Mouse (Mus musculus) gastrocnemius, postnatal 10 days (tissue): ENCODE data around the gene Spats2l. TPM values are rescaled to one million over a fixed set of nuclear protein-coding genes. Genes with fewer than 3 reads are reported as not detected.

Experiments used
- DNase-seq: peaks from one replicate; pipeline ENCODE4 v3.0.0; 2021; ENCODE audit warnings: mixed read lengths
- total RNA-seq, 2 experiments: library from RNA; stranded (reverse); gene quantifications; 2 replicates each; pipeline ENCODE4 v1.2.3; 2021

Spats2l gene
- total RNA-seq, 2 experiments from 2014 or later, result 31.3 to 40.4 TPM

GRCm38 (mm10) chr1:57971588-57971987, 197.6 kb downstream of the Spats2l start:
- DNase-seq, result no peak

- no peak for DNase-seq
Observed at GRCm38 (mm10) chr1:57976860-57977259, 202.9 kb downstream of the Spats2l start.

GRCm38 (mm10) chr1:57989052-57989600, 215.2 kb downstream of the Spats2l start:
- DNase-seq, result peak; percentile 5

- no peak for DNase-seq
Observed at GRCm38 (mm10) chr1:57991277-57991676, 217.3 kb downstream of the Spats2l start.

- DNase-seq, result peak; percentile 93
Observed at GRCm38 (mm10) chr1:57995432-57996132, 221.6 kb downstream of the Spats2l start, which contains the start of gene Sgo2a. Gene Sgo2a, plus strand, starts transcription at chr1:57995971.

GRCm38 (mm10) chr1:57996133-57996615, 222.2 kb downstream of the Spats2l start:
- DNase-seq, result no peak

Other genes with a start within 250 kb of the Spats2l start
- 1 to 10 TPM; 2.8 to 4.2 TPM for gene Sgo2a, start 221.8 kb downstream of the Spats2l start, total RNA-seq
- 1 to 10 TPM; 7.7 to 8.0 TPM for gene Kctd18, start 244.8 kb downstream of the Spats2l start, total RNA-seq